Mouse (Mus musculus) spleen, adult 2 months (tissue): ENCODE measurements around the gene Arhgap9.

ENCODE experiments used
- CTCF ChIP-seq: fragments of 200-500 bp; IDR thresholded peaks from 2 replicates; pipeline ENCODE4 v1.5.1; 2011; ENCODE audit warnings: mild to moderate bottlenecking, inconsistent platforms; ENCODE audit not compliant: insufficient read depth, insufficient read length, insufficient replicate concordance; ENCODE audit errors: extremely low read depth
- POLR2A ChIP-seq: fragments of 200-500 bp; IDR thresholded peaks from 2 replicates; pipeline ENCODE4 v1.6.1; 2011; ENCODE audit warnings: low read depth, low read length, inconsistent platforms

GRCm38 (mm10) chr10:127286194-127286593 lies 35.6 kb upstream of the Arhgap9 start:
- TF ChIP-seq CTCF, result no peak
- TF ChIP-seq POLR2A, result no peak
